Mouse (Mus musculus) liver, embryonic 14.5 days (tissue): ENCODE data around the gene Tcn2. TPM values are rescaled to one million over a fixed set of nuclear protein-coding genes. Genes with fewer than 3 reads are reported as not detected.
A peak's percentile ranks its signal among the peaks of the same experiment; 100 is the strongest.
"Not testable (repeated sequence)": the region's sequence is repeated elsewhere in the genome, so short reads cannot be mapped to it uniquely, and the experiment has no call there.

Experiments used
- ATAC-seq: fragments of 200-750 bp; cut with Nextera tagmentation; 2 replicates; pipeline ENCODE4 v1.8.0; 2017; ENCODE audit warnings: moderate number of reproducible peaks, mild to moderate bottlenecking, moderate library complexity; ENCODE audit not compliant: insufficient read depth
- DNase-seq, 3 experiments: peaks; one replicate each; pipeline ENCODE4 v3.0.0-alpha.2; 2012 to 2013; ENCODE audit warnings: low read depth in 3 of 3, low spot score in 3 of 3
- H3K27ac ChIP-seq: fragments of 300-500 bp; sonication (generic); 2 replicates; pipeline ENCODE4 v1.5.1; 2014; ENCODE audit warnings: moderate library complexity, mild to moderate bottlenecking, control low read depth, inconsistent platforms
- H3K27me3 ChIP-seq: fragments of 300-500 bp; sonication (generic); 2 replicates; pipeline ENCODE4 v1.6.1; 2014; ENCODE audit warnings: mild to moderate bottlenecking, low read length, moderate library complexity; ENCODE audit not compliant: control insufficient read depth, insufficient read depth
- H3K36me3 ChIP-seq: fragments of 300-500 bp; sonication (generic); replicated peaks from 2 replicates; pipeline ENCODE4 v1.6.1; 2014; ENCODE audit warnings: low read depth; ENCODE audit not compliant: control insufficient read depth, insufficient read depth
- H3K4me1 ChIP-seq, 2 experiments: fragments of 200-500 bp in 1 of 2; fragments of 300-500 bp in 1 of 2; sonication (generic) in 1 of 2; replicated peaks; 2 replicates each; pipeline ENCODE4 v1.6.1; 2012 to 2014; ENCODE audit warnings: antibody characterized with exemption in 1 of 2, inconsistent platforms in 1 of 2, low read length in 1 of 2; ENCODE audit not compliant: control insufficient read depth in 2 of 2, insufficient read depth in 2 of 2
- H3K4me2 ChIP-seq: fragments of 300-500 bp; sonication (generic); 2 replicates; pipeline ENCODE4 v1.6.1; 2014; ENCODE audit warnings: low read depth, mild to moderate bottlenecking, control low read depth, moderate library complexity
- H3K4me3 ChIP-seq, 2 experiments: fragments of 200-500 bp in 1 of 2; fragments of 300-500 bp in 1 of 2; sonication (generic) in 1 of 2; 2 replicates each; pipeline ENCODE4 v1.5.1; 2012 to 2014; ENCODE audit warnings: low read depth in 2 of 2, low read length in 2 of 2, mild to moderate bottlenecking in 2 of 2, control low read depth in 1 of 2, inconsistent platforms in 1 of 2, moderate library complexity in 1 of 2; ENCODE audit not compliant: insufficient read depth in 1 of 2
- H3K9ac ChIP-seq: fragments of 300-500 bp; sonication (generic); replicated peaks from 2 replicates; pipeline ENCODE4 v1.6.1; 2014; ENCODE audit warnings: mild to moderate bottlenecking, control low read depth, moderate library complexity
- H3K9me3 ChIP-seq: fragments of 300-500 bp; sonication (generic); 2 replicates; pipeline ENCODE4 v1.6.1; 2016; ENCODE audit warnings: low read length, mixed read lengths; ENCODE audit not compliant: control insufficient read depth
- CTCF ChIP-seq: IDR thresholded peaks from 2 replicates; pipeline ENCODE4 v1.5.1; 2016; ENCODE audit warnings: antibody characterized with exemption, low read depth, control low read depth
- EP300 ChIP-seq: IDR thresholded peaks from 2 replicates; pipeline ENCODE4 v1.6.1; 2016; ENCODE audit warnings: antibody characterized with exemption, low read depth
- WGBS: fragments of 180-500 bp; shearing (Covaris S2); extraction: QIAGEN DNeasy Blood & Tissue Kit; methylation state at CpG from one replicate; pipeline ENCODE4 v1.1.7; 2014; ENCODE audit not compliant: insufficient replicate concordance; 5-methylcytosine and 5-hydroxymethylcytosine counted together
- polyA plus RNA-seq, 2 experiments: library from polyadenylated mRNA; depleted of rRNA in 1 of 2; stranded (reverse) in 1 of 2; unstranded in 1 of 2; fragments of >200 nt; fragmentation: Nextera tagmentation in 1 of 2; extraction: Ambion mirVana in 1 of 2; gene quantifications; 2 replicates each; pipeline versions ENCODE4 v1.2.1 to v1.2.3; 2012 to 2014

Gene Tcn2
- polyA plus RNA-seq, 2 experiments, result 14.6 to 16.3 TPM

DNA sequence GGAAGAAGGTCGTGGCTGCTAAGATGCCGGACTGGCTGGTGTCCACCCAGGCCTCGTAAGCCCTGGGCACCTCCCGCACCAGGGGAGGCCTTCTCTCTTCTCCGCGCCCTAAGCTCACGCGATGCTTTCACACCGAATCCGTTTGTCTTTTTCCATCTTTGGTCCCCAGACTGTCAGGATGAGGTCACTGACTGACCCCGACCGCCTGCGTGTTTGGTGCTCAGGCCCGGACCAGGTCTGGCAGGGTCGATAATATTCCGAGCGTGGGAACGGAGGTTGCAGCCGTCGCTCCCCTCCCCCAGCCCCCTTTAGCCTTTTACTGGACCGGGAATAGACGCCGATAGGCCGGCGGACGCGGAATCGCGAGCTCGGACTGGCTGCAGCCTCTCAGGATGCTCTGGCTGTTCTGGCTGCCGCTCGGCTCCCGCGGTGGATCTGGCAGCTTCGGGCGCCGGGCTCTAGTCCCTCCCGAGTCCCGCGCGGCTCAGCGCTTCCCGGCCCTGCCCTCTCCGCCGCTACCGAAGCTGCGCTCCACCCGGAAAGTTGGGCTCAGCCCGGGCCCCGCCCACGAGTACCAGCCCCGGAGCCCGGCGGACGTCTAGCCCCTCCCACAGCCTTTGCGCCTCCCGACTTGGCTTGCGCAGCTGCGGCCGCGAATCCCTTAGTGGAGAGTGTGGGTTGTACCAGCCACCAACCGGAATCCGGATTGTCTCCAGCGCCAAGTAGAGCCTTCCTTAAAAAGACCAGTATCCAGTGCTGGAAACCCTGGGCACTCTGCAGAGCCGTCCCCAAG lies 18.4 kb downstream of the Tcn2 start:
- peak overlapping the region; percentile 37 to 38 for H3K4me3 ChIP-seq
- WGBS, result under 1% methylated on average over 65 of the region's 65 CpGs
- peak overlapping the region; percentile 58 for H3K4me2 ChIP-seq
- DNase-seq (peak; percentile 46 to 55 (median 48)), ATAC-seq (peak; percentile 77)
- H3K27ac ChIP-seq, result no peak overlapping the region
- TF ChIP-seq CTCF, result no peak
- TF ChIP-seq EP300, result no peak
- H3K36me3 ChIP-seq, result no peaks in the 10 kb centered on the region
- H3K4me1 ChIP-seq, result peaks cover 4 to 8% of the 10 kb centered on the region in 2 experiments; a peak in 3 of 4 replicates
- H3K9ac ChIP-seq, result no peak overlapping the region
- peaks cover 27% of the 10 kb centered on the region for H3K27me3 ChIP-seq
- no peaks in the 10 kb centered on the region for H3K9me3 ChIP-seq

GRCm38 (mm10) chr11:3912875-3913271 lies 19.1 kb downstream of the Tcn2 start:
- no peak overlapping the region for H3K27ac ChIP-seq
- H3K9me3 ChIP-seq, result no peaks in the 10 kb centered on the region
- 6% methylated on average over 16 of the region's 16 CpGs for WGBS
- H3K9ac ChIP-seq, result no peak overlapping the region
- H3K4me3 ChIP-seq, result peak overlapping the region in 1 of 2 experiments; percentile 38; a peak in 2 of 4 replicates
- H3K27me3 ChIP-seq, result peaks cover 27% of the 10 kb centered on the region
- peaks cover 4 to 8% of the 10 kb centered on the region in 2 experiments; a peak in 3 of 4 replicates for H3K4me1 ChIP-seq
- DNase-seq (no peak), ATAC-seq (no peak)
- H3K36me3 ChIP-seq, result no peaks in the 10 kb centered on the region
- peak overlapping the region; percentile 58 for H3K4me2 ChIP-seq
- no peak for TF ChIP-seq EP300
- no peak; the same call in 1 of the 2 replicates for TF ChIP-seq CTCF

GRCm38 (mm10) chr11:3912100-3912874 lies 19.7 kb downstream of the Tcn2 start:
- Histone ChIP-seq H3K4me3 (no peak overlapping the region), H3K27me3 (peaks cover 27% of the 10 kb centered on the region), H3K4me2 (peak overlapping the region; percentile 58; the same call in 1 of the 2 replicates), H3K4me1 (peaks cover 4 to 8% of the 10 kb centered on the region in 2 experiments; a peak in 3 of 4 replicates), H3K36me3 (no peaks in the 10 kb centered on the region), H3K9ac (no peak overlapping the region), H3K27ac (no peak overlapping the region), H3K9me3 (no peaks in the 10 kb centered on the region)
- ATAC-seq (no peak), DNase-seq (no peak)
- 31% methylated on average over 19 of the region's 19 CpGs for WGBS
- TF ChIP-seq CTCF (no peak), EP300 (no peak)

GRCm38 (mm10) chr11:3911440-3911839 lies 20.5 kb downstream of the Tcn2 start:
- ATAC-seq, H3K27ac ChIP-seq, H3K4me2 ChIP-seq, DNase-seq, H3K9me3 ChIP-seq, H3K36me3 ChIP-seq, H3K9ac ChIP-seq, H3K4me3 ChIP-seq, H3K4me1 ChIP-seq: not testable (repeated sequence)
- H3K27me3 ChIP-seq, result peaks cover 27% of the 10 kb centered on the region
- WGBS, result 55% methylated on average over 6 of the region's 6 CpGs
